Mouse (Mus musculus) stomach, embryonic 16.5 days (tissue): Measurements from ENCODE around the gene Tomm40l. TPM values are rescaled to one million over a fixed set of nuclear protein-coding genes. Genes with fewer than 3 reads are reported as not detected.

ENCODE experiments used
- ATAC-seq: fragments of 200-750 bp; cut with Nextera tagmentation; 2 replicates; pipeline ENCODE4 v1.8.0; 2017; ENCODE audit warnings: moderate number of reproducible peaks, moderate TSS enrichment; ENCODE audit not compliant: insufficient read depth, low FRiP score
- H3K27ac ChIP-seq: fragments of 300-500 bp; sonication (generic); 2 replicates; pipeline ENCODE4 v1.5.1; 2014; ENCODE audit warnings: low read length
- H3K27me3 ChIP-seq: fragments of 300-500 bp; sonication (generic); 2 replicates; pipeline ENCODE4 v1.6.1; 2014; ENCODE audit warnings: low read length, control low read depth, mixed read lengths; ENCODE audit not compliant: control insufficient read depth, insufficient read depth
- H3K36me3 ChIP-seq: fragments of 300-500 bp; sonication (generic); 2 replicates; pipeline ENCODE4 v1.6.1; 2014; ENCODE audit warnings: low read length; ENCODE audit not compliant: control insufficient read depth, insufficient read depth
- H3K4me1 ChIP-seq: fragments of 300-500 bp; sonication (generic); 2 replicates; pipeline ENCODE4 v1.6.1; 2014; ENCODE audit warnings: low read length, control low read depth, mixed read lengths; ENCODE audit not compliant: control insufficient read depth, insufficient read depth
- H3K4me2 ChIP-seq: fragments of 300-500 bp; sonication (generic); 2 replicates; pipeline ENCODE4 v1.6.1; 2014; ENCODE audit warnings: low read depth, low read length, mixed read lengths
- H3K4me3 ChIP-seq: fragments of 300-500 bp; sonication (generic); replicated peaks from 2 replicates; pipeline ENCODE4 v1.5.1; 2014; ENCODE audit warnings: mild to moderate bottlenecking, low read length
- H3K9ac ChIP-seq: fragments of 300-500 bp; sonication (generic); 2 replicates; pipeline ENCODE4 v1.6.1; 2014; ENCODE audit warnings: low read length
- H3K9me3 ChIP-seq: fragments of 300-500 bp; sonication (generic); replicated peaks from 2 replicates; pipeline ENCODE4 v1.6.1; 2016; ENCODE audit warnings: low read length, control low read depth; ENCODE audit not compliant: control insufficient read depth
- WGBS: fragments of 180-500 bp; shearing (Covaris S2); extraction: QIAGEN DNeasy Blood & Tissue Kit; methylation state at CpG from one replicate; pipeline ENCODE4 v1.1.7; 2014; 5-methylcytosine and 5-hydroxymethylcytosine counted together
- polyA plus RNA-seq: library from polyadenylated mRNA; unstranded; fragments of >200 nt; fragmentation: Nextera tagmentation; extraction: Ambion mirVana; gene quantifications from 2 replicates; pipeline ENCODE4 v1.2.1, GENCODE M21; 2015

Tomm40l gene
- polyA plus RNA-seq, 1 experiment from 2014 or later: 28.3 TPM

- 71% methylated on average over 6 of the region's 6 CpGs for WGBS
- Histone ChIP-seq H3K9ac (no peak overlapping the region), H3K4me2 (no peak overlapping the region), H3K9me3 (no peaks in the 10 kb centered on the region), H3K36me3 (no peaks in the 10 kb centered on the region), H3K4me1 (no peaks in the 10 kb centered on the region), H3K4me3 (no peak overlapping the region), H3K27ac (no peak overlapping the region), H3K27me3 (no peaks in the 10 kb centered on the region)
- no peak for ATAC-seq
Measured at GRCm38 (mm10) chr1:171205704-171206493, 16.4 kb downstream of the Tomm40l start.

- Histone ChIP-seq H3K4me3 (no peak overlapping the region), H3K4me2 (no peak overlapping the region), H3K27me3 (no peaks in the 10 kb centered on the region), H3K27ac (no peak overlapping the region), H3K9ac (no peak overlapping the region), H3K9me3 (no peaks in the 10 kb centered on the region), H3K4me1 (no peaks in the 10 kb centered on the region), H3K36me3 (no peaks in the 10 kb centered on the region)
- no peak for ATAC-seq
- 57% methylated on average over 7 of the region's 7 CpGs for WGBS
Measured at GRCm38 (mm10) chr1:171204249-171204644, 18.1 kb downstream of the Tomm40l start.

- no peak overlapping the region for H3K4me2 ChIP-seq
- ATAC-seq: no peak
Measured at GRCm38 (mm10) chr1:171203471-171204248, 18.7 kb downstream of the Tomm40l start.

GRCm38 (mm10) chr1:171200769-171201168 is 21.5 kb downstream of the Tomm40l start:
- Histone ChIP-seq H3K36me3 (no peaks in the 10 kb centered on the region), H3K9ac (no peak overlapping the region), H3K9me3 (no peaks in the 10 kb centered on the region), H3K4me2 (no peak overlapping the region), H3K27ac (no peak overlapping the region), H3K4me1 (peaks cover 1% of the 10 kb centered on the region; the same call in 1 of the 2 replicates), H3K27me3 (peaks cover 3% of the 10 kb centered on the region; the same call in 1 of the 2 replicates), H3K4me3 (no peak overlapping the region)
- no peak for ATAC-seq
- 93% methylated on average over 1 of the region's 1 CpGs for WGBS

More at GRCm38 (mm10) chr1:171203471-171204248, 18.7 kb downstream of the Tomm40l start:
- no peaks in the 10 kb centered on the region for H3K9me3 ChIP-seq
- no peaks in the 10 kb centered on the region for H3K27me3 ChIP-seq
- no peaks in the 10 kb centered on the region for H3K4me1 ChIP-seq
- 56% methylated on average over 10 of the region's 11 CpGs for WGBS
- no peak overlapping the region for H3K4me3 ChIP-seq
- no peak overlapping the region for H3K27ac ChIP-seq
- no peak overlapping the region for H3K9ac ChIP-seq
- H3K36me3 ChIP-seq: no peaks in the 10 kb centered on the region

- no peak overlapping the region for H3K27ac ChIP-seq
- H3K4me3 ChIP-seq: no peak overlapping the region
- peaks cover 14% of the 10 kb centered on the region for H3K27me3 ChIP-seq
- no peak overlapping the region for H3K4me2 ChIP-seq
- H3K9ac ChIP-seq: no peak overlapping the region
- 31% methylated on average over 1 of the region's 1 CpGs for WGBS
- H3K9me3 ChIP-seq: no peaks in the 10 kb centered on the region
- peaks cover 4% of the 10 kb centered on the region; the same call in 1 of the 2 replicates for H3K4me1 ChIP-seq
- no peaks in the 10 kb centered on the region for H3K36me3 ChIP-seq
- ATAC-seq: no peak
Measured at GRCm38 (mm10) chr1:171199532-171199931, 22.8 kb downstream of the Tomm40l start.

- H3K27ac ChIP-seq: no peak within 1 kb of the TSS
- ATAC-seq: peak; percentile 82; the same call in 1 of the 2 replicates
- H3K9ac ChIP-seq: peak within 1 kb of the TSS; percentile 63
- H3K36me3 ChIP-seq: no peaks in the 10 kb centered on the region
- no peaks in the 10 kb centered on the region for H3K9me3 ChIP-seq
- peaks cover 18% of the 10 kb centered on the region for H3K4me1 ChIP-seq
- WGBS: under 1% methylated on average over 33 of the region's 33 CpGs
- peak within 1 kb of the TSS; percentile 56 for H3K4me3 ChIP-seq
- H3K27me3 ChIP-seq: peaks cover 19% of the 10 kb centered on the region
- peak within 1 kb of the TSS; percentile 84 for H3K4me2 ChIP-seq
Measured at GRCm38 (mm10) chr1:171195887-171196397, 26.4 kb downstream of the Tomm40l start, which contains the start of gene Pcp4l1. Gene Pcp4l1, minus strand, starts transcription at chr1:171196268.

- Histone ChIP-seq H3K9ac (peak overlapping the region; percentile 63), H3K4me2 (peak overlapping the region; percentile 84), H3K9me3 (no peaks in the 10 kb centered on the region), H3K4me3 (peak overlapping the region; percentile 56), H3K27me3 (peaks cover 19% of the 10 kb centered on the region), H3K36me3 (no peaks in the 10 kb centered on the region), H3K27ac (no peak overlapping the region), H3K4me1 (peaks cover 18% of the 10 kb centered on the region)
- no peak for ATAC-seq
- 13% methylated on average over 20 of the region's 20 CpGs for WGBS
Measured at GRCm38 (mm10) chr1:171195046-171195822, 27.1 kb downstream of the Tomm40l start.

- Histone ChIP-seq H3K27me3 (peaks cover 19% of the 10 kb centered on the region), H3K36me3 (no peaks in the 10 kb centered on the region), H3K4me2 (peak overlapping the region; percentile 84)
Measured at GRCm38 (mm10) chr1:171193911-171194830, 28.1 kb downstream of the Tomm40l start.

More at GRCm38 (mm10) chr1:171193911-171194830, 28.1 kb downstream of the Tomm40l start:
- WGBS: 33% methylated on average over 11 of the region's 11 CpGs
- H3K9ac ChIP-seq: no peak overlapping the region
- H3K9me3 ChIP-seq: no peaks in the 10 kb centered on the region
- no peak for ATAC-seq
- no peak overlapping the region for H3K4me3 ChIP-seq
- peaks cover 26% of the 10 kb centered on the region for H3K4me1 ChIP-seq
- no peak overlapping the region for H3K27ac ChIP-seq
